Mouse (Mus musculus) heart, postnatal 0 days (tissue): ENCODE data around the gene Pid1. TPM values are rescaled to one million over a fixed set of nuclear protein-coding genes. Genes with fewer than 3 reads are reported as not detected.

ENCODE experiments used
- ATAC-seq: fragments of 200-750 bp; cut with Nextera tagmentation; 2 replicates; pipeline ENCODE4 v1.8.0; 2017; ENCODE audit warnings: low read depth, moderate number of reproducible peaks, moderate library complexity; ENCODE audit not compliant: insufficient read depth
- DNase-seq: peaks from one replicate; pipeline ENCODE4 v3.0.0-alpha.2; 2016; ENCODE audit warnings: low spot score
- H3K27ac ChIP-seq: fragments of 300-500 bp; sonication (generic); 2 replicates; pipeline ENCODE4 v1.5.1; 2014; ENCODE audit warnings: low read depth, mild to moderate bottlenecking
- H3K27me3 ChIP-seq: fragments of 300-500 bp; sonication (generic); 2 replicates; pipeline ENCODE4 v1.6.1; 2014; ENCODE audit warnings: low read length, mixed read lengths; ENCODE audit not compliant: control insufficient read depth, insufficient read depth
- H3K36me3 ChIP-seq: fragments of 300-500 bp; sonication (generic); replicated peaks from 2 replicates; pipeline ENCODE4 v1.6.1; 2014; ENCODE audit warnings: low read length, mixed read lengths; ENCODE audit not compliant: control insufficient read depth, insufficient read depth
- H3K4me1 ChIP-seq: fragments of 300-500 bp; sonication (generic); 2 replicates; pipeline ENCODE4 v1.6.1; 2014; ENCODE audit warnings: antibody characterized with exemption; ENCODE audit not compliant: control insufficient read depth, insufficient read depth
- H3K4me2 ChIP-seq: fragments of 300-500 bp; sonication (generic); 2 replicates; pipeline ENCODE4 v1.6.1; 2014; ENCODE audit warnings: low read depth, mild to moderate bottlenecking, low read length, moderate library complexity
- H3K4me3 ChIP-seq: fragments of 300-500 bp; sonication (generic); 2 replicates; pipeline ENCODE4 v1.5.1; 2014; ENCODE audit warnings: low read depth, low read length
- H3K9ac ChIP-seq: fragments of 300-500 bp; sonication (generic); replicated peaks from 2 replicates; pipeline ENCODE4 v1.6.1; 2014; ENCODE audit warnings: low read depth, low read length, mixed read lengths
- H3K9me3 ChIP-seq: fragments of 300-500 bp; sonication (generic); replicated peaks from 2 replicates; pipeline ENCODE4 v1.6.1; 2016; ENCODE audit warnings: low read length; ENCODE audit not compliant: control insufficient read depth
- CTCF ChIP-seq: IDR thresholded peaks from 2 replicates; pipeline ENCODE4 v1.5.1; 2016; ENCODE audit warnings: antibody characterized with exemption, control low read depth, low read depth
- EP300 ChIP-seq: IDR thresholded peaks from 2 replicates; pipeline ENCODE4 v1.6.1; 2016; ENCODE audit warnings: antibody characterized with exemption, low read depth
- WGBS: fragments of 180-500 bp; shearing (Covaris S2); extraction: QIAGEN DNeasy Blood & Tissue Kit; methylation state at CpG from one replicate; pipeline ENCODE4 v1.1.7; 2014; 5-methylcytosine and 5-hydroxymethylcytosine counted together
- polyA plus RNA-seq: library from polyadenylated mRNA; unstranded; fragments of >200 nt; fragmentation: Nextera tagmentation; extraction: Ambion mirVana; gene quantifications from 2 replicates; pipeline ENCODE4 v1.2.1, GENCODE M21; 2015
- total RNA-seq: library from RNA; depleted of rRNA; stranded (reverse); fragments of >200 nt; gene quantifications from 2 replicates; pipeline ENCODE4 v1.2.3, GENCODE M21; 2014; ENCODE audit warnings: low replicate concordance

Gene Pid1
- total and polyA plus RNA-seq, 2 experiments from 2014 or later: 4.0 to 6.6 TPM

DNA sequence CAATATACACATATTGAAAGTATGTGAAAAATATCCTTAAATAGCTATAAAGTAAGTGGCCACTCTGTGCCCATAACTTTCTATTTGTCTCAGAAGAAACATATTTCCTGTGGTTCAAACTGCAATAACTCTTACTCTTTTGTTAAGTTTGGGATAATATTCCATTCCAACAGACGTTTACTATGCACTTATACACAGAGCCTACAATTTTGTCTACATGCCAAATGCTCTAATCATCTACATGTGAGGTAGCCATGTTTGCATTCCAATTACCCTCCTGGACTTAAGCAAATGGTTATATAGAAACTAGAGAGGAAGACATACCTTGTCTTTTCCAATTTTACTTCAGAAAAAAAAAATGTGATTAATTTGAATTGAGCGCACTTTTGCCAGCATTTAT, 274.3 kb downstream of the Pid1 start:
- 67% methylated on average over 2 of the region's 2 CpGs for WGBS
- no peaks in the 10 kb centered on the region for H3K36me3 ChIP-seq
- DNase-seq (no peak), ATAC-seq (no peak)
- H3K27ac ChIP-seq: no peak overlapping the region
- no peaks in the 10 kb centered on the region for H3K9me3 ChIP-seq
- no peaks in the 10 kb centered on the region for H3K4me1 ChIP-seq
- H3K9ac ChIP-seq: no peak overlapping the region
- no peak for TF ChIP-seq EP300
- no peak for TF ChIP-seq CTCF
- no peaks in the 10 kb centered on the region for H3K27me3 ChIP-seq
- H3K4me2 ChIP-seq: no peak overlapping the region
- H3K4me3 ChIP-seq: no peak overlapping the region

DNA sequence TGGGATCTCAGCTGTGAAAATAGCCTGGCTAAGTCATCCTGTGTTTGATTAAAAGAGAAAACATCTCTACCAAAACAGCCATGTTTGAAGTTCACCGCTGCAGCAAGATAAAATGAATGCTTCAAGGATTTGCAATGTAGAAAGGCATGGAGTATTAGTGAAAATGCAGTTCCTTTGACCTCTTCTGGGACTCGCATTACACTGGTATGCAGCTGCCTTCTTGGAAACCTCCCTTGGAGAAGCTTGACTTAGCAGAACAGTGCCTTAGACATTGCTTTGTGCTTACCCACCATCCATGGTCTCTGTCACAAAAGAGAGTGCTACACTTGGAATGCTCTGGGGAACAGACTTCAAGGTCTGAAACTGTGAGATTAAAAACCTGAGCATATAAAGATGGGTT, 276.0 kb downstream of the Pid1 start:
- Histone ChIP-seq H3K36me3 (no peaks in the 10 kb centered on the region), H3K9me3 (no peaks in the 10 kb centered on the region), H3K4me2 (no peak overlapping the region), H3K27ac (no peak overlapping the region), H3K9ac (no peak overlapping the region), H3K4me3 (no peak overlapping the region), H3K4me1 (no peaks in the 10 kb centered on the region), H3K27me3 (no peaks in the 10 kb centered on the region)
- TF ChIP-seq CTCF (no peak), EP300 (no peak)
- WGBS: 53% methylated on average over 2 of the region's 2 CpGs
- ATAC-seq (no peak), DNase-seq (no peak)

DNA sequence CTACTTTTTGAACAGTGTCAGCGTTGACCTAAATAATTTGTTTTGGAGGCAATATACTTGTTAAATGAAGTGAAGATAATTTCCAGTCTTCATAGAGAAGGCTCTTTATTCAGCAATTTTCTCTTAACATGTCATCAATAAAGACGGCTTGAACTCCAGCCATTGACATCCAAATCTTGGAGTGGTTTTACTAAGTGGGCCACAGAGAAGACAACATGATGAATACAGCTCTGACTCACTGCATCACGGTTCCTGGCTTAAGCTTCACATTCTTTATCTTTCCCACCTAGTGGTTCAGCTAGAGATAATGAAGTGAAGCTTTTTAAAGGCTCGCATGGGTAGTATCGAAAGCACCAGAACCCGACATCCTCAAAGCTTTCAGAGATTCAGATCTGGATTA, 276.7 kb downstream of the Pid1 start:
- no peak for TF ChIP-seq CTCF
- WGBS: 29% methylated on average over 6 of the region's 6 CpGs
- no peaks in the 10 kb centered on the region for H3K4me1 ChIP-seq
- H3K9me3 ChIP-seq: no peaks in the 10 kb centered on the region
- H3K9ac ChIP-seq: no peak overlapping the region
- no peaks in the 10 kb centered on the region for H3K36me3 ChIP-seq
- H3K27me3 ChIP-seq: no peaks in the 10 kb centered on the region
- ATAC-seq (no peak), DNase-seq (no peak)
- no peak overlapping the region for H3K4me2 ChIP-seq
- H3K27ac ChIP-seq: no peak overlapping the region
- H3K4me3 ChIP-seq: no peak overlapping the region

DNA sequence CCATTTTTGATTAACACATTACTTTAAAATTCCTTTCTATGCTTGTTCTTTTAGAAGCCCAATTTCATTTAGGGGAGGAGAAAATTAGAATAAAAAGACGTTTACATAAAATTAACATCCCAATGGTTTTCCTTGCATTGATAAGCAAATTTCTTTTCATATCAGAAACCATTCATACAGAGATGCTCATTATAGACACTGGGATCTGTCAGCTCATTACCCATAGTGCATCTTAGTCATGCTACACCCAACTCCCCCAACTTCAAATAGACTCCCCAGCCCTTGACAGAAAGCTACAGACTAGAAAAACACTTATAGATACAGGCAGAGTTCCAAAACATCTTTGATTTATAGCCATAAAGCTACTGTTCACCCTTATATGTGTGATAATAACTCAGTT, 277.5 kb downstream of the Pid1 start:
- no peak for ATAC-seq
- no peaks in the 10 kb centered on the region for H3K27me3 ChIP-seq
- no peak for DNase-seq
- H3K36me3 ChIP-seq: no peaks in the 10 kb centered on the region
- 67% methylated on average over 1 of the region's 1 CpGs for WGBS
- no peak overlapping the region for H3K4me2 ChIP-seq
- no peak for TF ChIP-seq EP300
- TF ChIP-seq CTCF: no peak
- no peak overlapping the region for H3K27ac ChIP-seq
- no peak overlapping the region for H3K4me3 ChIP-seq
- H3K4me1 ChIP-seq: no peaks in the 10 kb centered on the region
- H3K9me3 ChIP-seq: no peaks in the 10 kb centered on the region
- H3K9ac ChIP-seq: no peak overlapping the region

DNA sequence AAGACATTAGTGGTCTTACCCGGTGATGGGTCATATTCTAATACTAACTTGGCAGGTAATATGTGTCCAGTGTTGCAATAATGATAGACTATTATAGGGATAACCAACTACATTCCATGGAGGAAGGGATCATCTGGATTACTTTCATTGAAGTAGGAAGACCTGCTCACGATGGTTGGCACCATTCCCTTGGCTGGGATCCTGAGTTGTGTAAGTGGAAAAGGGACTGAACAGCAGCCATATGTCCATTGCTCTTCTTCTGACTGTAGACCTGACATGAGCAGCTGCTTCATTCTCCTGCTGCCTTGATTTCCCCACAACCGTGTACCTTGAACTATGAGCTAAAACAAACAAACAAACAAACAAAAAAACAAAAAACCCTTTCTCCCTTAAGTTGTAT, 278.6 kb downstream of the Pid1 start:
- 73% methylated on average over 3 of the region's 3 CpGs for WGBS
- TF ChIP-seq EP300: no peak
- ATAC-seq (no peak), DNase-seq (no peak)
- no peak overlapping the region for H3K4me2 ChIP-seq
- no peaks in the 10 kb centered on the region for H3K9me3 ChIP-seq
- no peak overlapping the region for H3K9ac ChIP-seq
- H3K27ac ChIP-seq: no peak overlapping the region
- H3K27me3 ChIP-seq: no peaks in the 10 kb centered on the region
- H3K36me3 ChIP-seq: no peaks in the 10 kb centered on the region
- H3K4me3 ChIP-seq: no peak overlapping the region
- no peaks in the 10 kb centered on the region for H3K4me1 ChIP-seq

DNA sequence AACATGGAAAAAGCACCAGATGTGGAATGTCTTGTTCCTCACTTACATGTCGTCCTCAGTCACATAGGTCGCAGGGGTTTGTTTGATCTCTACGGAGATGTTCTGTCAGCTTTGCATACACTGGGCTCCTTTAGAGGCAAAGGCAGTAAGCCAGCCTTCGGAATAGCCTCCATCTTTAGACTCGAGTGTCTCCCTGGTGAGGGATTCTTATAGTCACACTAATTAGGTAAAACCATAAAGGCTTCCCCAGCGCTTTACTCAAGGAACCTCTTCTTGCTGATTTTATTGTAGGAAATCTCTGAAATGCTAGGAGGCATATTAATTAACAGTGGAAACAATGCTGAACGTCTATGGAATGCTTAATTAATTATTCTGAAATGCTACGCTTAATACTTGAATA, 284.4 kb downstream of the Pid1 start:
- 72% methylated on average over 8 of the region's 8 CpGs for WGBS
- Histone ChIP-seq H3K9me3 (no peaks in the 10 kb centered on the region), H3K36me3 (no peaks in the 10 kb centered on the region), H3K9ac (no peak overlapping the region), H3K4me3 (no peak overlapping the region), H3K27ac (no peak overlapping the region), H3K27me3 (no peaks in the 10 kb centered on the region), H3K4me1 (no peaks in the 10 kb centered on the region), H3K4me2 (no peak overlapping the region)
- no peak for DNase-seq
- TF ChIP-seq EP300 (no peak), CTCF (no peak)
- no peak for ATAC-seq
